Comparison of ENCODE assay signal across 8 mouse cellular contexts in the genomic region with DNA sequence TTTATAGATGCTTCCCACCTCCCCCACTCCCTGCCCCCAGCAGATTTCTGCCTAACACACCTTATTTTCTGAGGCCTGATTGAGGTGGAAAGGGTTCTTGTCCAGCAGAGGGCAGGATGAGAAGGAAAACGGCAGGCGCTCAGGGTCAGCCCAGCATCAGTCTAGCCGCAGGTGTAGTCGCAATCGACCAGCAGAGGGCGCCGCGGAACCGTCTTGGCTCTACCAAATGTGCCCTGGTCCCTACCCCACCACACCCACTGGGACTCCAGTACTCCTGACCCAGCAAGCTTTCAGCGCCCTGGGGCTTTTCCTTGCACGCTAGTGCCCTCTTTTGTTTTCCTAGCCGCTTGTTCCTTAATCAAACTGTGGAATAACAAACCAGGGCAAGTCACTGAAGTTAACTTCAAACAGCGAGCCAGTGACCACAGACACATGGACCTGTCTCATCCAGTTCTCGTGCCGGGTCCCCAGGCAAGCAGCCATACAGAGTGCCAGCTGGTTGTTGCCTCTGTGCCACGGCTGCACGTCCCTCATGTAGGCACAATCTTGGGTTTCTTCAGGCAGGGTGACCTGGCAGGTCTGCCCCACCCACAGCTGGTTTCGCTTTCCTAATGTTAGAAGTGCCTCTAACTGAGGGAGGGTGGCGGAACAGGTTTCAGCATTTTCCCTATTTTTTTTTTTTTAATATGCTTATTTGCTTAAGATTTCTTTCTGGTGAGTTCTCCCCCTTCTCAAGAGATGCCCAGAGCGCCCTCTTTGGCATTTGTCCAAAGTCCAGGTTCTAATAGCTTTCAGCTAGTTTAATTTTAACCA. TPM values are rescaled to one million over a fixed set of nuclear protein-coding genes. Genes with fewer than 3 reads are reported as not detected.
DNase-seq lines count a peak whose midpoint lies in the region; ATAC-seq and TF ChIP-seq lines count a peak whose summit lies in the region.

No protein-coding gene starts in this region.

- H3K79me3 ChIP-seq in C2C12 (ENCODE audit: low read depth), result no peaks in the 10 kb centered on the region

- no peaks in the 10 kb centered on the region for H3K27me3 ChIP-seq in C2C12 (ENCODE audit: control insufficient read depth, insufficient read depth, insufficient read length)
- peaks cover 18% of the 10 kb centered on the region for H3K27me3 ChIP-seq in heart, embryonic 11.5 days (ENCODE audit: control insufficient read depth, insufficient read depth, low read length)
- H3K27me3 ChIP-seq in kidney, embryonic 15.5 days, result no peaks in the 10 kb centered on the region
- no peaks in the 10 kb centered on the region; the same call in 1 of the 2 replicates for H3K27me3 ChIP-seq in limb, embryonic 15.5 days
- H3K27me3 ChIP-seq in midbrain, postnatal 0 days (ENCODE audit: insufficient read depth, low read length), result no peaks in the 10 kb centered on the region

- peak overlapping the region; percentile 80 for H3ac ChIP-seq in C2C12 (ENCODE audit: control insufficient read depth, insufficient read length, low read depth)

- 20% methylated on average over 20 of the region's 20 CpGs for WGBS in heart, embryonic 11.5 days (ENCODE audit: insufficient replicate concordance)
- 9% methylated on average over 20 of the region's 20 CpGs for WGBS in kidney, embryonic 15.5 days
- 12% methylated on average over 20 of the region's 20 CpGs for WGBS in limb, embryonic 15.5 days
- 6% methylated on average over 20 of the region's 20 CpGs for WGBS in midbrain, postnatal 0 days

- no peak overlapping the region for H3K9ac ChIP-seq in heart, embryonic 11.5 days (ENCODE audit: low read depth, low read length)
- 0 out of 2 replicates have a peak overlapping the region, but pooled peaks have one; percentile 25 for H3K9ac ChIP-seq in kidney, embryonic 15.5 days
- H3K9ac ChIP-seq in limb, embryonic 15.5 days, result 0 out of 2 replicates have a peak overlapping the region, but pooled peaks have one; percentile 1
- H3K9ac ChIP-seq in midbrain, postnatal 0 days (replicated peaks; ENCODE audit: low read length, poor library complexity, severe bottlenecking), result no peak overlapping the region

- H3K4me1 ChIP-seq in embryonic fibroblast, embryonic 13.5 days (ENCODE audit: control insufficient read depth, insufficient read depth, low read length), result no peaks in the 10 kb centered on the region
- peaks cover 4% of the 10 kb centered on the region for H3K4me1 ChIP-seq in heart, embryonic 11.5 days (ENCODE audit: control insufficient read depth, insufficient read depth, low read length)
- peaks cover 17% of the 10 kb centered on the region for H3K4me1 ChIP-seq in kidney, embryonic 15.5 days
- peaks cover 12% of the 10 kb centered on the region for H3K4me1 ChIP-seq in limb, embryonic 15.5 days
- 0 out of 2 replicates have a peak, but pooled peaks cover 4% of the 10 kb centered on the region for H3K4me1 ChIP-seq in midbrain, postnatal 0 days (ENCODE audit: insufficient read depth, low read length)

- DNase-seq in brain, adult 2 months (ENCODE audit: low read depth, low spot score), result peak; percentile 96
- peak; percentile 89 for DNase-seq in midbrain, postnatal 0 days (ENCODE audit: low spot score)
- DNase-seq in spleen, postnatal 10 days (ENCODE audit: low spot score in 2 of 2), result peak; percentile 95 to 97

- no peaks in the 10 kb centered on the region for H3K9me3 ChIP-seq in heart, embryonic 11.5 days (replicated peaks; ENCODE audit: control insufficient read depth, low read length)
- H3K9me3 ChIP-seq in kidney, embryonic 15.5 days (replicated peaks), result no peaks in the 10 kb centered on the region
- no peaks in the 10 kb centered on the region for H3K9me3 ChIP-seq in limb, embryonic 15.5 days
- H3K9me3 ChIP-seq in midbrain, postnatal 0 days (ENCODE audit: low read length), result no peaks in the 10 kb centered on the region

- no peaks in the 10 kb centered on the region for H3K79me2 ChIP-seq in C2C12 (ENCODE audit: control insufficient read depth, insufficient read depth)

- TF ChIP-seq POLR2A in embryonic fibroblast, embryonic 13.5 days (IDR thresholded peaks at IDR 0.05; ENCODE audit: low read depth, low read length), result no peak

- no peak overlapping the region for H3K27ac ChIP-seq in embryonic fibroblast, embryonic 13.5 days (ENCODE audit: insufficient read depth, low read length)
- no peak overlapping the region for H3K27ac ChIP-seq in heart, embryonic 11.5 days (ENCODE audit: low read depth, low read length)
- peak overlapping the region; percentile 92 for H3K27ac ChIP-seq in kidney, embryonic 15.5 days
- H3K27ac ChIP-seq in limb, embryonic 15.5 days, result peak overlapping the region; percentile 28
- H3K27ac ChIP-seq in midbrain, postnatal 0 days (ENCODE audit: low read depth, low read length), result no peak overlapping the region

- TF ChIP-seq CTCF in C2C12 (IDR thresholded peaks at IDR 0.05; ENCODE audit: control insufficient read depth, insufficient read depth, insufficient read length), result peak; percentile 99
- TF ChIP-seq CTCF in embryonic fibroblast, embryonic 13.5 days (IDR thresholded peaks at IDR 0.05; ENCODE audit: borderline replicate concordance, insufficient read depth, low read length), result peak; percentile 98
- TF ChIP-seq CTCF in midbrain, postnatal 0 days (IDR thresholded peaks at IDR 0.05), result peak; percentile 94

- H3K4me2 ChIP-seq in heart, embryonic 11.5 days, result peak overlapping the region; percentile 52
- H3K4me2 ChIP-seq in kidney, embryonic 15.5 days, result peak overlapping the region; percentile 55
- peak overlapping the region; percentile 43 for H3K4me2 ChIP-seq in limb, embryonic 15.5 days
- H3K4me2 ChIP-seq in midbrain, postnatal 0 days (ENCODE audit: low read depth, low read length, poor library complexity, severe bottlenecking), result peak overlapping the region; percentile 33

- H3K36me3 ChIP-seq in C2C12 (ENCODE audit: control insufficient read depth, insufficient read depth), result no peaks in the 10 kb centered on the region
- no peaks in the 10 kb centered on the region for H3K36me3 ChIP-seq in heart, embryonic 11.5 days (ENCODE audit: control insufficient read depth, insufficient read depth, low read length)
- H3K36me3 ChIP-seq in kidney, embryonic 15.5 days, result no peaks in the 10 kb centered on the region
- H3K36me3 ChIP-seq in limb, embryonic 15.5 days, result no peaks in the 10 kb centered on the region
- no peaks in the 10 kb centered on the region for H3K36me3 ChIP-seq in midbrain, postnatal 0 days (ENCODE audit: insufficient read depth, low read length)

- H3K4me3 ChIP-seq in C2C12 (ENCODE audit: insufficient read depth, poor library complexity, severe bottlenecking), result peak overlapping the region; percentile 19
- H3K4me3 ChIP-seq in embryonic fibroblast, embryonic 13.5 days (ENCODE audit: insufficient read depth, low read length), result peak overlapping the region; percentile 2; the same call in 1 of the 2 replicates
- H3K4me3 ChIP-seq in heart, embryonic 11.5 days (ENCODE audit: low read depth, low read length), result peak overlapping the region; percentile 10; the same call in 1 of the 2 replicates
- peak overlapping the region; percentile 28 for H3K4me3 ChIP-seq in kidney, embryonic 15.5 days (replicated peaks)
- peak overlapping the region; percentile 24 for H3K4me3 ChIP-seq in limb, embryonic 15.5 days
- H3K4me3 ChIP-seq in midbrain, postnatal 0 days (ENCODE audit: low read depth, low read length), result no peak overlapping the region

- peak; percentile 85; the same call in 1 of the 2 replicates for ATAC-seq in heart, embryonic 11.5 days (replicated peaks; ENCODE audit: insufficient number of reproducible peaks, low FRiP score, low TSS enrichment)
- ATAC-seq in kidney, embryonic 15.5 days (replicated peaks; ENCODE audit: low FRiP score), result peak; percentile 97
- peak; percentile 89 for ATAC-seq in limb, embryonic 15.5 days (ENCODE audit: insufficient number of reproducible peaks, low FRiP score, low TSS enrichment, low read depth)
- ATAC-seq in midbrain, postnatal 0 days (ENCODE audit: low FRiP score), result peak; percentile 82

RNA-seq across cellular contexts. Expression of a gene that starts 19.2 kb away (rescaled TPM):
- polyA plus RNA-seq in C2C12 (2012; fragmentation: generic; extraction: Trizol), result 1.1 TPM
- 8.7 and 18.4 TPM in 2 replicates for polyA plus RNA-seq in embryonic fibroblast, embryonic 13.5 days (2011; ENCODE audit: insufficient read length, low read depth, missing spikeins)
- 14.0 and 16.7 TPM in 2 replicates for polyA plus RNA-seq in heart, embryonic 11.5 days (2014; fragmentation: Nextera tagmentation; extraction: Ambion mirVana)
- 7.5 and 9.3 TPM in 2 replicates for polyA plus RNA-seq in kidney, embryonic 15.5 days (2015; fragmentation: Nextera tagmentation; extraction: Ambion mirVana)
- 9.4 and 10.3 TPM in 2 replicates for polyA plus RNA-seq in limb, embryonic 15.5 days (2015; fragmentation: Nextera tagmentation; extraction: Ambion mirVana)
- total RNA-seq in midbrain, postnatal 0 days (2014; rRNA removed), result 86.2 and 100 TPM in 2 replicates
- 88.7 and 94.4 TPM in 2 replicates for polyA plus RNA-seq in midbrain, postnatal 0 days (2015; fragmentation: Nextera tagmentation; extraction: Ambion mirVana)

RNA-seq across cellular contexts. Expression of a gene that starts 25.9 kb away (rescaled TPM):
- 0.15 TPM for polyA plus RNA-seq in C2C12 (2012; fragmentation: generic; extraction: Trizol)
- 0.97 and 1.4 TPM in 2 replicates for polyA plus RNA-seq in embryonic fibroblast, embryonic 13.5 days (2011; ENCODE audit: insufficient read length, low read depth, missing spikeins)
- polyA plus RNA-seq in heart, embryonic 11.5 days (2014; fragmentation: Nextera tagmentation; extraction: Ambion mirVana), result not detected in 2 replicates
- polyA plus RNA-seq in kidney, embryonic 15.5 days (2015; fragmentation: Nextera tagmentation; extraction: Ambion mirVana), result 0.30 and 0.32 TPM in 2 replicates
- not detected in 2 replicates for polyA plus RNA-seq in limb, embryonic 15.5 days (2015; fragmentation: Nextera tagmentation; extraction: Ambion mirVana)
- total RNA-seq in midbrain, postnatal 0 days (2014; rRNA removed), result 3.2 and 7.3 TPM in 2 replicates
- 0.20 TPM in 1 of 2 replicates, not detected in the other for polyA plus RNA-seq in midbrain, postnatal 0 days (2015; fragmentation: Nextera tagmentation; extraction: Ambion mirVana)

RNA-seq across cellular contexts. Expression of a gene that starts 30.9 kb away (rescaled TPM):
- polyA plus RNA-seq in C2C12 (2012; fragmentation: generic; extraction: Trizol), result not detected
- polyA plus RNA-seq in embryonic fibroblast, embryonic 13.5 days (2011; ENCODE audit: insufficient read length, low read depth, missing spikeins), result not detected in 2 replicates
- 0.29 TPM in 1 of 2 replicates, not detected in the other for polyA plus RNA-seq in heart, embryonic 11.5 days (2014; fragmentation: Nextera tagmentation; extraction: Ambion mirVana)
- 11.3 and 12.0 TPM in 2 replicates for polyA plus RNA-seq in kidney, embryonic 15.5 days (2015; fragmentation: Nextera tagmentation; extraction: Ambion mirVana)
- 30.1 and 30.3 TPM in 2 replicates for polyA plus RNA-seq in limb, embryonic 15.5 days (2015; fragmentation: Nextera tagmentation; extraction: Ambion mirVana)
- 0.27 TPM in 1 of 2 replicates, not detected in the other for total RNA-seq in midbrain, postnatal 0 days (2014; rRNA removed)
- polyA plus RNA-seq in midbrain, postnatal 0 days (2015; fragmentation: Nextera tagmentation; extraction: Ambion mirVana), result 0.05 TPM in 1 of 2 replicates, not detected in the other

RNA-seq across cellular contexts. Expression of a gene that starts 38.3 kb away (rescaled TPM):
- 3.9 TPM for polyA plus RNA-seq in C2C12 (2012; fragmentation: generic; extraction: Trizol)
- 3.1 and 3.2 TPM in 2 replicates for polyA plus RNA-seq in embryonic fibroblast, embryonic 13.5 days (2011; ENCODE audit: insufficient read length, low read depth, missing spikeins)
- 1.8 and 2.3 TPM in 2 replicates for polyA plus RNA-seq in heart, embryonic 11.5 days (2014; fragmentation: Nextera tagmentation; extraction: Ambion mirVana)
- 9.7 and 10.8 TPM in 2 replicates for polyA plus RNA-seq in kidney, embryonic 15.5 days (2015; fragmentation: Nextera tagmentation; extraction: Ambion mirVana)
- polyA plus RNA-seq in limb, embryonic 15.5 days (2015; fragmentation: Nextera tagmentation; extraction: Ambion mirVana), result 4.3 and 4.4 TPM in 2 replicates
- total RNA-seq in midbrain, postnatal 0 days (2014; rRNA removed), result 12.8 and 14.5 TPM in 2 replicates
- 1.9 and 2.2 TPM in 2 replicates for polyA plus RNA-seq in midbrain, postnatal 0 days (2015; fragmentation: Nextera tagmentation; extraction: Ambion mirVana)

RNA-seq across cellular contexts. Expression of a gene that starts 39.3 kb away (rescaled TPM):
- polyA plus RNA-seq in C2C12 (2012; fragmentation: generic; extraction: Trizol), result 2,315 TPM
- polyA plus RNA-seq in embryonic fibroblast, embryonic 13.5 days (2011; ENCODE audit: insufficient read length, low read depth, missing spikeins), result 1,890 and 1,995 TPM in 2 replicates
- 2,455 and 2,528 TPM in 2 replicates for polyA plus RNA-seq in heart, embryonic 11.5 days (2014; fragmentation: Nextera tagmentation; extraction: Ambion mirVana)
- polyA plus RNA-seq in kidney, embryonic 15.5 days (2015; fragmentation: Nextera tagmentation; extraction: Ambion mirVana), result 2,798 and 2,930 TPM in 2 replicates
- polyA plus RNA-seq in limb, embryonic 15.5 days (2015; fragmentation: Nextera tagmentation; extraction: Ambion mirVana), result 2,209 and 2,356 TPM in 2 replicates
- 1,453 and 1,672 TPM in 2 replicates for total RNA-seq in midbrain, postnatal 0 days (2014; rRNA removed)
- 3,482 and 3,602 TPM in 2 replicates for polyA plus RNA-seq in midbrain, postnatal 0 days (2015; fragmentation: Nextera tagmentation; extraction: Ambion mirVana)

Comparison
In these comparisons a context has a peak if more than half of its experiments do, and no peak if none do; other contexts are left out.
1. H3K27ac ChIP-seq: peak in kidney, embryonic 15.5 days (single experiment) and limb, embryonic 15.5 days (single experiment); none in embryonic fibroblast, embryonic 13.5 days (single experiment), heart, embryonic 11.5 days (single experiment) and midbrain, postnatal 0 days (single experiment).
2. H3K9ac ChIP-seq: peak in kidney, embryonic 15.5 days (single experiment) and limb, embryonic 15.5 days (single experiment); none in heart, embryonic 11.5 days (single experiment) and midbrain, postnatal 0 days (single experiment).
3. Peak in every context shown above with its lines, with median percentiles within 50 percentile points of each other: CTCF ChIP-seq, DNase-seq, ATAC-seq and H3K4me2 ChIP-seq.